Mouse (Mus musculus): ENCODE results near the gene Prpf4b.
"Not testable (repeated sequence)": the region's sequence is repeated elsewhere in the genome, so short reads cannot be mapped to it uniquely, and the experiment has no call there.

Prpf4b gene

DNA sequence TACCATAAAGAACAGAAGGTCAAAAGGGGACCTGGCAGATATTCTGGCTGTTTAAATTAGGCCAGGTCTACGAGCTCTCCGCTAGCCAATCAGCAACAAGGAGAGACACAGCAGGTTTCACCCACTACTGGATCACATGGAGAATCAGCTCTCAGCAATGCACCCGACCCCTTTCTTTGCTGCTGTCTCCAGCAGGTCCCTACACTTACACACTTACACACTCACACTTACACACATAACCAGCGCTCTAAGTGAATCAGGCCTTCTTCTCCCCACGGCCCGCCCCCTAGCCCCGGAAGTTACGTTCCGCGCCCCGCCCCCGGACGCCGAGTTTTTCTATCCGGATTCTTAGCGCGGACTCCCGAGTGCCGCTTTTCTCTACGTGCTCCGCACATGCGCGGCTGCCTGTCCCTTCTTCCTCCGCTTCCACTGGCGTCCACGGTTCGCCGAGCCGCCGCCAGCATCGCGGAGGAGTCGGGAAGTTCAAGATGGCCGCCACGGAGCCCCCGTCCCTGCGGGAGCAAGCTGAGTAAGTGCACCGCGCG is at the start of gene Prpf4b:
Gene Prpf4b (plus strand): TSS at position 137 of the 545 bp plus-strand sequence.
- peak; percentile 92 for DNase-seq (ENCODE audit: low spot score)

- DNase-seq (ENCODE audit: low spot score), result no peak
Observed at GRCm38 (mm10) chr13:34826760-34827690, 48.1 kb upstream of the Prpf4b start.

DNA sequence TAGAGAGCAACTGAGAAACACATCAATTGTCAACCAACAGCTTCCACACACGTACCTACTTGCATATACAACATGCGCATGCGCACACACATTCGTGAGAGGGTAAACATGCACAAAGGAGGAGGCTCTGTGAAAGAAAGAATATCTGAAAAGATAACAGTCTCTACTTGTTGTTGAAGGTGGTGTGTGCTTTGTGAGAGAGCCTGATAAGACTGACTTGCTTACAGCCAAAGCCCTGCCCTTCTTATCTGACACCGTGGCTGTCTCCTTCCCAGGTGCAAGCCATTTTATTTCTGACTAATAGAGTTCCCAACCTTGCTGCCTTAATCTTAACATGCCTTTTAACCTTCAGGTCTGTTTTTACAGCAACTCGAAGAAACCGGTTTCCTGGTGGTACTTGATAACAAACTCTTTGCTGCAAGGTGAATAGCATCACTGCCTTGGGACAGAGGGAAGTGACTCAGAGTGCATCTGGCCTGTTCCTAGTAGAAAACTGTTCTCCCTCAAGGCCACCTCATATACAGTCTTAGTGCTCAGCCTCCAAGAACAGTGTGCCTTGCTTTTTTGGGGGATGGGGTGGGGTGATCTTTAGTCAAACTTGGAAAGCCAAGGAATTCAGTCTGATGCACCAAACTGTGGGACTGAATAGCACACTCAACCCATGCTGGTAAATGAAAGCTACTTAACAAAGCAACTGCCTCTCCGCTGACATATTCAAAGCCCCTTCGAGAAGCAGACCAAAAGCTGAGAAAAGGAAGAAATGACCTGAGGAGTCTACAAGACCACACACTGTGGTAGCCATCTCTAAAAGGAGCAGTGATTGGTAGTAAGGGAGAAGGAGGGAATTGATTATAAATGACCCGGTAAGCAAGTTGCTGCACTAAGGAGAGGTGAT is 46.9 kb upstream of the Prpf4b start:
- DNase-seq (ENCODE audit: low spot score), result no peak

DNA sequence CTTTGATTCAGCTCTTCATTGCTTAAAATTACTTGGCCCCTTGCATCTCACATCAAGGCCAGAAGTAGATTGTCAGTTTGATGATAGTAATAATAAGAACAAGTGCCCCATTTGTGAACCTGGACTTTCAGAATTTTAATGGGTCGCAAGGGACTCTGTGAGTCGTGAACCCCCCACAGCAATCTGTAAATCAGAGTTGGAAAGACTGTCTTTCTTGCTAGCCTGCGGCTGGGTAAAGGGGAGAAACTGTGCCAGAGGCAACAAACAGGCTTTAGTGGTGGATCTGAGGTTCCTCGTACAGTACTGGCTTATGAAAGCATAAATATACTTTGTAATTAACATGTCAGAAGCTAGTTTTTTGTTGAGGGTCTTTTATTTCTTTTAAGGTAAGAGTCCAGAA is 32.3 kb upstream of the Prpf4b start:
- DNase-seq (ENCODE audit: low spot score), result no peak

- no peak for DNase-seq (ENCODE audit: low spot score)
Observed at GRCm38 (mm10) chr13:34850759-34851158, 24.3 kb upstream of the Prpf4b start.

GRCm38 (mm10) chr13:34851191-34851784 is 23.8 kb upstream of the Prpf4b start:
- no peak for DNase-seq (ENCODE audit: low spot score)

DNA sequence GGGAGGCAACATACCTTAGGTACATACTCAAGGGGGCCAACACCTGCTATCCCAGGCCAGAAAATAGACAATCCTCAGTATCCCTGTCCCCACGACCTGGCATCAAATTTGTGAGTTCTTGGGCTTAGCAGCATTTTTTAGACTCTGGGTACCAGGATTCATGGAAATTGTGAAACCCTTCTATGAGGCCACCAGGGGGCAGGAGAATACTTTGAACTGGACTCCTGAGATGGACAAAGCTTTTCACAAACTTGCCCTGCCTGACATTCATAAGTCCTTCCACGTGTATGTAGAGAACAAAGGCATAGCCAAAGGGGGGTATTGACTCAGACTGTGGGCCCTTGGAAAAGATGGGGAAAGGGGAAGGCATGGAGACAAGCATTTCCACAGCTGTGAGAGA is 17.6 kb upstream of the Prpf4b start:
- peak; percentile 69 for DNase-seq (ENCODE audit: low spot score)

DNA sequence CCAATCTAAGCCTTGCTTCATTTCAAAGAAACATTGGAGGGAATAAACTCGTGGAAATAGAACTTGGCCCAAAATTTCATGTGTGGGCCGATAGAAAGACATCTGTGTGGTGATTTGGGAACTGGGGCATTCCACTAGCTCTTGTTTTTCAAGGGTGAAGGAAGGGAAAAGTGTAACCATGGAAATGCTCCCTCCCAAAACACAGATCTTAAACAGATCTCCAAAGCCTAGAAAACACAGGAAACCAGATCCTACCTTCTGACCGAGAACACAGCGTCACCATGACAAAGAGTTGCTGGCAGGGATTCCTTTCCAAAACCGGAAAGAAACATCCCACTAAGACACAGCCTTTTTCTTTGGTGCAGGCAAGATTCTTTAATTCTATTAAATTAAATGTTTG is 15.7 kb upstream of the Prpf4b start:
- no peak for DNase-seq (ENCODE audit: low spot score)

GRCm38 (mm10) chr13:34861166-34861565 is 13.9 kb upstream of the Prpf4b start:
- not testable (repeated sequence) for DNase-seq (ENCODE audit: low spot score)

GRCm38 (mm10) chr13:34864420-34865169 is 10.5 kb upstream of the Prpf4b start:
- DNase-seq (ENCODE audit: low spot score), result peak; percentile 90

DNA sequence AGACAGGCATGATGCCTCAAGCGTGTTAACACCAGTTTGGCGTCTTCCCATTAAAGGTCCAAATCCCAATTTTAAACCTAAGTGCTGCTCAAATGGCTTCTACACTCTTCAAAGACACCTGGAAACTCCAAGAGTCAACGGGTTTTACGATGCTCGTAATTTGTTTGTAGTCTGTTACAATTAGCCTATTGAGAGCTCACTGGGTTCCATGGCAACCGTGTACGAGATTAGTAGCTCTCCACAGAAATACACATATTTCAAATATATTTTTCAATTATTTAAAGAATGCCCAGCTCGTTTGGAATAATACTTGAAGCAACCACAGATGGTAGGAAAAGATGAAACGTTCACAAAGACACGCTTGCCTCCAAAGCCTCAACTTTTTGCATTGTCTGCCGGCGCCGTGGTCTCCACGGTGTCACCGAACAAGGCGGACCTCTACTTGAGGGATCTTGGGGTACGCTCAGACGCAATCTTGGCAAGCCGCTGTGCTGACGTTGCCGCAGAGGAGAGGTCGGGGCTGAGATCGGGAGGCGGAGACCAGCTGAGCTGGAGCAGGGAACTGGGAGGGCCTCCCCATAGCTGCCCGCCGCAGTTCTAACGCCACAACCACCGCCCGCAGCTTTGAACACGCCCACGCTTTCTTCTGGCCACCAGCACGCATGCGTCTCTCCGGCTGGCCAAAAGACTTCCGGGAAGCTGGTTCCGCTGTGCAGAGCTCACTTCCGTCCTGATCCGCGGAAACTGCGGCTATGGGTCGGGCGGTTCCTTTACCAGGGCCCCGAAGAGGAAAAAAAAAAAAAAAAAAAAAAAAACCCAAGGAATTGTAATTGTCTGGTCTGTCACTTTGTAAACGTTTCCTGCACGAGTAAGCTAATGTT is 1.1 kb upstream of the Prpf4b start:
- DNase-seq (ENCODE audit: low spot score), result peak; percentile 96

DNA sequence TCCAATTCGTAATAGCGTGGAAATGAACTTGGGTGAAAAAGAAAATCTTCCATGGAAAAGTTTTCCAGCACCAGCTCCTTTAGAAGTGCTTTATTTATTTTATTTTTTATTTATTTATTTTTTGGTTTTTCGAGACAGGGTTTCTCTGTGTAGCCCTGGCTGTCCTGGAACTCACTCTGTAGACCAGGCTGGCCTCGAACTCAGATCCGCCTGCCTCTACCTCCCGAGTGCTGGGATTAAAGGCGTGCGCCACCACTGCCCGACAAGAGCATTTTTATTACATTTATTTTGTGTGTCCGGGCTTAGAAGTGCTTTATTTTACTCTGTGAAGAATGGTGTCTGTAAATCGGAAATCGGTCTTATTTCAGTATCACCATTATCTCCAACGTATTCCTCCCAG is 366 bp upstream of the Prpf4b start:
- DNase-seq (ENCODE audit: low spot score), result not testable (repeated sequence)

DNA sequence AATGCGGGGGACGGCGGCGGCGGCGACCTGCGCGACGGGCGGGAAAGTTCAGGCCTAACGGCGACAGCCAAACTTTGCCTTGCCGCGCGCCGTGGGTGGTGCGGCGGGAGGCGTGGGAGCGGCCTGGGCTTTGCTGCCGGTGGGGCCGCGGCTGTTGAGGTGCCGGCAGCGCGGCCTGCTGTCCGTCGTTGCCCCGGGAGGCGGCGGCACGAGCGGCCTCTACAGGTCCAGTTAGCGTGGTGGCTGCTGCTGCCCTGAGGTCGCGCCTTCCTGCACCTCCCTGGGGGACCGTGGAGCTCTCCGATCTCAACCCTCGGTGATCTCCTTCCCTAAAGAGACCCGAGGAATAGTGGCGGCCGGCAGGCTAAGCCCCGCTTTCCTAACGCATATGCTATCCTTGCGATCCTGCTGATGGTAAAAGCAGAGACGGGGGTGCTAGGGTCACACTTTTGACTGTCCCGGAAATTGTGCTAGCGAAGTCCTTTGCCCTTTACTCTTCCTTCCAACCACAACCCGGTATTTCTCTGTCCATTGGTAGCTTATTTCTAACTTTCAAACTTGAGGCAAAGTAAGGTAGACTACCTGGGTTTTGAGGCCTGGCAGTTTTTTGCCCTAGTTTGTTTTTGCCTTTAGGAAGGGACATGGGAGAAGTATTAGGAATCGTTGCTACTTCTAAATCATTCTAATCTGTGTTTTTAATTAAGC is 791 bp downstream of the Prpf4b start:
- peak; percentile 73 for DNase-seq (ENCODE audit: low spot score)

DNA sequence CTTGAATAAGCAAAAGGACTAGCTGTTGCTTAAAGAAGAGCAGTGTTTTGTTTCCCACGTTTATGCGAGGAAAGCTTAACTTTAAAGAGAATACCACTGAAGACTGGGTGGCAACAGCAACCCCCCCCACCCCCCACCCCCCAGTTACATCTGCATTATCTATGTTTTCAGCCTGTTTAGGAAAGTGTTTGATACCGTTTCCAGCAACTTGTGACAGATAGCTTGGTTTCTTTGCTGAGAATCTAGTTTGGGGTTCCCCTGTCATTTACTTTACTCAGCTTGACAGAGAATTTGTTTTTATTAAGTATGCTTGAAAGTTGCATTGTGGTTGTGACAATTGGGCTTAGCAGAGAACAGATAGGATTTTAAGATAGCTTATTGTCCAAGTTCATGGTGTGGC is 1.4 kb downstream of the Prpf4b start:
- no peak for DNase-seq (ENCODE audit: low spot score)

- no peak for DNase-seq (ENCODE audit: low spot score)
Observed at GRCm38 (mm10) chr13:34892871-34893270, 17.8 kb downstream of the Prpf4b start.

DNA sequence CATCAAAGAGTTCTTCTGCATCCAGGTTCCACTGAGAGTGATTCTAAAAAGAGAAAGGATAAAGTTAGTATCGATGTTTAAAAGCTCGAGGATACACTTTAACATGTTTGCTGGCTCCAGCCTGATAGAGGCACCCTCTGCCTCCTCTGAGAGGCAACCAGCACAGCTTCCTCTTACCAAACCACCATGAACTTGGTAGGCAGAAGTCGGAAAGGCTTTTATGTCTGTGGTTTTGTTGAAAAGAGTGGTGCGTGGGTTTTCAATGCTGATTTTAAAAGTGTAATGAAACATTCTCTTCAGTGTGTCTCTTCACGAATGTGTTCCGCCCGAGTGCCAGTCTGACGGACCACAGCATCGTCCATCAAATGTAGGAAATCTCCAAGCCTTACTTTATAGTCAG is 39.5 kb downstream of the Prpf4b start:
- no peak for DNase-seq (ENCODE audit: low spot score)

GRCm38 (mm10) chr13:34916520-34917167 is 41.5 kb downstream of the Prpf4b start:
- peak; percentile 28 for DNase-seq (ENCODE audit: low spot score)

- DNase-seq (ENCODE audit: low spot score), result no peak
Observed at GRCm38 (mm10) chr13:34924210-34924609, 49.1 kb downstream of the Prpf4b start, which contains the start of the genes Fam217a and 4933417A18Rik. Fam217a (minus strand) TSS chr13:34924310. 4933417A18Rik (plus strand) TSS chr13:34924409.
